Mouse (Mus musculus) MEL (cell line): Measurements from ENCODE around the gene Mageb16. TPM values are rescaled to one million over a fixed set of nuclear protein-coding genes. Genes with fewer than 3 reads are reported as not detected.

Experiments
- DNase-seq: peaks from one replicate; pipeline ENCODE4 v3.0.0; 2011; ENCODE audit warnings: low read depth, low spot score
- H3K27ac ChIP-seq: 2 replicates; pipeline ENCODE4 v1.5.1; 2012; ENCODE audit warnings: low read depth, mild to moderate bottlenecking, control low read depth, low read length, moderate library complexity; ENCODE audit not compliant: control insufficient read depth
- H3K27me3 ChIP-seq, 2 experiments: fragments of 150-350 bp in 1 of 2; sonication (generic) in 1 of 2; 2 replicates each; pipeline ENCODE4 v1.6.1; 2012; ENCODE audit warnings: low read length in 2 of 2, mild to moderate bottlenecking in 2 of 2, improper control_type of control experiment in 1 of 2, moderate library complexity in 1 of 2; ENCODE audit not compliant: insufficient read depth in 2 of 2, control insufficient read depth in 1 of 2
- H3K36me3 ChIP-seq, 2 experiments: 2 replicates each; pipeline ENCODE4 v1.6.1; 2012 to 2014; ENCODE audit warnings: low read length in 2 of 2, improper control_type of control experiment in 1 of 2, inconsistent platforms in 1 of 2, mild to moderate bottlenecking in 1 of 2; ENCODE audit not compliant: insufficient read depth in 2 of 2, control insufficient read depth in 1 of 2
- H3K4me1 ChIP-seq, 2 experiments: fragments of 150-350 bp in 1 of 2; sonication (generic) in 1 of 2; 2 replicates each; pipeline ENCODE4 v1.6.1; 2012; ENCODE audit warnings: low read length in 2 of 2, improper control_type of control experiment in 1 of 2, mild to moderate bottlenecking in 1 of 2; ENCODE audit not compliant: insufficient read depth in 2 of 2, control insufficient read depth in 1 of 2
- H3K4me3 ChIP-seq, 2 experiments: fragments of 150-350 bp in 1 of 2; sonication (generic) in 1 of 2; 2 replicates each; pipeline ENCODE4 v1.5.1; 2012; ENCODE audit warnings: low read depth in 2 of 2, low read length in 2 of 2, mild to moderate bottlenecking in 2 of 2, moderate library complexity in 2 of 2, control low read depth in 1 of 2, improper control_type of control experiment in 1 of 2; ENCODE audit not compliant: control insufficient read depth in 1 of 2, insufficient read depth in 1 of 2
- H3K79me2 ChIP-seq: 2 replicates; pipeline ENCODE4 v1.6.1; 2012; ENCODE audit warnings: mild to moderate bottlenecking, low read length, moderate library complexity; ENCODE audit not compliant: control insufficient read depth, poor library complexity, insufficient read depth
- H3K9ac ChIP-seq: 2 replicates; pipeline ENCODE4 v1.6.1; 2012; ENCODE audit warnings: low read depth, mild to moderate bottlenecking, control low read depth, low read length, moderate library complexity; ENCODE audit not compliant: control insufficient read depth, poor library complexity, severe bottlenecking
- H3K9me3 ChIP-seq: fragments of 150-350 bp; sonication (generic); replicated peaks from 2 replicates; pipeline ENCODE4 v1.6.1; 2012; ENCODE audit warnings: mild to moderate bottlenecking, low read length, improper control_type of control experiment, moderate library complexity; ENCODE audit not compliant: insufficient read depth
- E2F4 ChIP-seq: IDR thresholded peaks from 2 replicates; pipeline ENCODE4 v1.6.1; 2011; ENCODE audit warnings: low read depth, low read length, improper control_type of control experiment, borderline replicate concordance
- MXI1 ChIP-seq: IDR thresholded peaks from 2 replicates; pipeline ENCODE4 v1.6.1; 2011; ENCODE audit warnings: mild to moderate bottlenecking, low read depth, low read length, improper control_type of control experiment
- MYC ChIP-seq: IDR thresholded peaks from 2 replicates; pipeline ENCODE4 v1.6.1; 2011; ENCODE audit warnings: low read depth, mild to moderate bottlenecking, low read length, improper control_type of control experiment, moderate library complexity
- NELFE ChIP-seq: IDR thresholded peaks from 2 replicates; pipeline ENCODE4 v1.6.1; 2011; ENCODE audit warnings: low read depth, low read length, improper control_type of control experiment
- POLR2A ChIP-seq, 2 experiments: IDR thresholded peaks; 2 replicates each; pipeline ENCODE4 v1.6.1; 2011 to 2012; ENCODE audit warnings: low read length in 2 of 2, mild to moderate bottlenecking in 2 of 2, control low read depth in 1 of 2, improper control_type of control experiment in 1 of 2, low read depth in 1 of 2, moderate library complexity in 1 of 2; ENCODE audit not compliant: control insufficient read depth in 1 of 2, insufficient read depth in 1 of 2, poor library complexity in 1 of 2
- POLR2AphosphoS2 ChIP-seq: IDR thresholded peaks from 2 replicates; pipeline ENCODE4 v1.6.1; 2011; ENCODE audit warnings: low read length, improper control_type of control experiment
- polyA plus RNA-seq, 2 experiments: library from polyadenylated mRNA; stranded (reverse) in 1 of 2; unstranded in 1 of 2; fragments of >175 nt in 1 of 2; fragments of >200 nt in 1 of 2; gene quantifications; 2 replicates each; pipeline versions ENCODE4 v1.2.1 to v1.2.4; 2012; ENCODE audit warnings: low replicate concordance in 2 of 2, low read depth in 1 of 2; ENCODE audit not compliant: insufficient read length in 2 of 2, insufficient read depth in 1 of 2, missing spikeins in 1 of 2
- total RNA-seq: library from RNA; depleted of rRNA; stranded (reverse); fragments of 300-350 nt; gene quantifications from 2 replicates; pipeline ENCODE4 v1.2.3, GENCODE M21; 2012; rRNA removed

Gene Mageb16
- total and polyA plus RNA-seq, 3 experiments, result 0.27 TPM; not detected in 2

DNA sequence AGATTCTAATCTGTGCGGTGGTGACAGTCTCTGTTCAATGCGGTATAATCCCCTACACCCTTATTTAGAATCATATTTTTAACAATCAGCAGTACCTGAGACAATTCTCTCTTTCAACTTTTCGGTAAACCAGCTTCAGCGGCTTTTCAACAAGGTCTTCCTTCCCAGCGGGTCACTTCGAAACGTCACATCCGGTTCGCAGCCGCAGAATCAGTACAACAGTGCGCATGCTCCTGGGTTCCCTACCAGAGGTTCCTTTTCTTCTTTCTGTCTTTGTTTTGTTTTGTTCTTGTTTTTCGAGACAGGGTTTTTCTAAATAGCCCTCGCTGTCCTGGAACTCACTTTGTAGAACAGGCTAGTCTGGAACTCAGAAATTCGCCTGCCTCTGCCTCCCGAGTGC lies 35.8 kb downstream of the Mageb16 start:
- H3K9ac ChIP-seq, result no peak overlapping the region

GRCm38 (mm10) chrX:79606462-79606861 lies 64.8 kb downstream of the Mageb16 start:
- Histone ChIP-seq H3K79me2 (no peaks in the 10 kb centered on the region), H3K4me1 (no peaks in the 10 kb centered on the region), H3K27me3 (no peaks in the 10 kb centered on the region), H3K9me3 (no peaks in the 10 kb centered on the region), H3K27ac (no peak overlapping the region), H3K4me3 (no peak overlapping the region), H3K9ac (no peak overlapping the region), H3K36me3 (no peaks in the 10 kb centered on the region)
- TF ChIP-seq MXI1 (no peak), E2F4 (no peak)
- no peak for DNase-seq

More for the DNA sequence above, 35.8 kb downstream of the Mageb16 start:
- H3K4me1 ChIP-seq, result no peaks in the 10 kb centered on the region
- no peaks in the 10 kb centered on the region for H3K27me3 ChIP-seq
- H3K27ac ChIP-seq, result no peak overlapping the region
- no peaks in the 10 kb centered on the region for H3K9me3 ChIP-seq
- H3K36me3 ChIP-seq, result no peaks in the 10 kb centered on the region
- DNase-seq, result no peak
- TF ChIP-seq NELFE (no peak), MYC (no peak), POLR2AphosphoS2 (no peak), POLR2A (IDR thresholded peaks at IDR 0.05; ENCODE audit: control insufficient read depth in 1 of 2, insufficient read depth in 1 of 2, low read depth in 1 of 2, low read length in 2 of 2, poor library complexity in 1 of 2) (no peak)
- H3K4me3 ChIP-seq, result no peak overlapping the region
- no peaks in the 10 kb centered on the region for H3K79me2 ChIP-seq

Other genes with a start within 250 kb of the Mageb16 start
- gene Gm7173, start 154.2 kb downstream of the Mageb16 start, total RNA-seq, result not detected in 2 replicates
- gene Gm7173, start 154.2 kb downstream of the Mageb16 start, polyA plus RNA-seq, result not detected